Mouse (Mus musculus): Measurements from ENCODE around the gene Cops7b. TPM values are rescaled to one million over a fixed set of nuclear protein-coding genes. Genes with fewer than 3 reads are reported as not detected.

Cops7b gene
- polyA plus RNA-seq (2014; fragmentation: Illumina TruSeq; extraction: RNeasy Lipid Tissue Mini Kit (QIAGEN cat#74804); ENCODE audit: low read depth, low replicate concordance), result 2.8 TPM

GRCm38 (mm10) chr1:86582451-86583096 lies at the start of gene Cops7b, which contains the start of gene Pde6d:
TSS of gene Cops7b (plus strand) at chr1:86582904.
TSS of gene Pde6d (minus strand) at chr1:86582629.

Other genes starting within 250 kb of the Cops7b start
- 471 TPM for gene Ncl, start 223.5 kb upstream of the Cops7b start, polyA plus RNA-seq (2014; fragmentation: Illumina TruSeq; extraction: RNeasy Lipid Tissue Mini Kit (QIAGEN cat#74804); ENCODE audit: low read depth, low replicate concordance)
- gene Nmur1, start 156.7 kb upstream of the Cops7b start, polyA plus RNA-seq (2014; fragmentation: Illumina TruSeq; extraction: RNeasy Lipid Tissue Mini Kit (QIAGEN cat#74804); ENCODE audit: low read depth, low replicate concordance), result not detected
- gene Tex44, start 156.6 kb upstream of the Cops7b start, polyA plus RNA-seq (2014; fragmentation: Illumina TruSeq; extraction: RNeasy Lipid Tissue Mini Kit (QIAGEN cat#74804); ENCODE audit: low read depth, low replicate concordance), result not detected
- 1,289 TPM for gene Ptma, start 56.2 kb upstream of the Cops7b start, polyA plus RNA-seq (2014; fragmentation: Illumina TruSeq; extraction: RNeasy Lipid Tissue Mini Kit (QIAGEN cat#74804); ENCODE audit: low read depth, low replicate concordance)
- 27.8 TPM for gene Pde6d, start 275 bp upstream of the Cops7b start, polyA plus RNA-seq (2014; fragmentation: Illumina TruSeq; extraction: RNeasy Lipid Tissue Mini Kit (QIAGEN cat#74804); ENCODE audit: low read depth, low replicate concordance)
- not detected for gene Nppc, start 87.7 kb downstream of the Cops7b start, polyA plus RNA-seq (2014; fragmentation: Illumina TruSeq; extraction: RNeasy Lipid Tissue Mini Kit (QIAGEN cat#74804); ENCODE audit: low read depth, low replicate concordance)
- 11.7 TPM for gene Dis3l2, start 120.9 kb downstream of the Cops7b start, polyA plus RNA-seq (2014; fragmentation: Illumina TruSeq; extraction: RNeasy Lipid Tissue Mini Kit (QIAGEN cat#74804); ENCODE audit: low read depth, low replicate concordance)

Data from adrenal gland, adult 10 weeks (tissue).